Mouse (Mus musculus): ENCODE measurements around the gene Ier2. TPM values are rescaled to one million over a fixed set of nuclear protein-coding genes. Genes with fewer than 3 reads are reported as not detected.

Gene Ier2
- polyA plus RNA-seq, 1 experiment from 2014 or later: 72.4 TPM

DNA sequence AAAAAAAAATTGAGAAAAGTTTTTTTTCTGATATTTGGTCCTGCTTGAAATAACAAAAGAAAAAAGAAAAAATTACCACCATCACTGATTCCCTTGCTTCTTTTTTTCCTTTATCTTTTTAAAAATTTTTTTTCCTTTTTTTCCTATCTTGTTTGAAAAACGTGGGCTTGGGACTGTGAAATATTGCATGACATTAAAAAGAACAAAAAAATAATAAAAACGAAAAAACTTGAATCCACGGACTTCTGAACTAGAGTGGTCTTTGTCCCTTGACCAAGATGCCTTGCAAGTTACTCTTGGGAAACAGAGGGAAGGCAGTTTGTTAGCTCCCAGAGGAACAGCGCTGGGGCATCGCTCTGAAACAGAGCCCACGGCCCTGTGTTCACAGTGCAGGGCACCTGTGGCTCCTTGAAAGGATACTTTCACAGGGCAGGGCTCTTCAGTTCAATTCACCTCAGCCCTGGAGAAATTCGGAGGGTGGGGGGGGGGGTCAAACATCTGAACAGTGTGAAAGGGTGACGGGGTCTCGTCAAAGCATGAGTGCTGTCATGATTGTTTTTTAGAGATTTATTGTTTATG lies 22.6 kb downstream of the Ier2 start:
- Histone ChIP-seq H3K9ac (no peak overlapping the region), H3K4me2 (replicated peaks) (peak overlapping the region; percentile 56), H3K4me3 (peak overlapping the region; percentile 53; the same call in 1 of the 2 replicates), H3K27me3 (replicated peaks) (no peaks in the 10 kb centered on the region), H3K36me3 (no peaks in the 10 kb centered on the region), H3K27ac (no peak overlapping the region), H3K4me1 (peaks cover 23% of the 10 kb centered on the region), H3K9me3 (no peaks in the 10 kb centered on the region)
- 33% methylated on average over 9 of the region's 9 CpGs for WGBS
- ATAC-seq (ENCODE audit: low FRiP score, low read depth): no peak

DNA sequence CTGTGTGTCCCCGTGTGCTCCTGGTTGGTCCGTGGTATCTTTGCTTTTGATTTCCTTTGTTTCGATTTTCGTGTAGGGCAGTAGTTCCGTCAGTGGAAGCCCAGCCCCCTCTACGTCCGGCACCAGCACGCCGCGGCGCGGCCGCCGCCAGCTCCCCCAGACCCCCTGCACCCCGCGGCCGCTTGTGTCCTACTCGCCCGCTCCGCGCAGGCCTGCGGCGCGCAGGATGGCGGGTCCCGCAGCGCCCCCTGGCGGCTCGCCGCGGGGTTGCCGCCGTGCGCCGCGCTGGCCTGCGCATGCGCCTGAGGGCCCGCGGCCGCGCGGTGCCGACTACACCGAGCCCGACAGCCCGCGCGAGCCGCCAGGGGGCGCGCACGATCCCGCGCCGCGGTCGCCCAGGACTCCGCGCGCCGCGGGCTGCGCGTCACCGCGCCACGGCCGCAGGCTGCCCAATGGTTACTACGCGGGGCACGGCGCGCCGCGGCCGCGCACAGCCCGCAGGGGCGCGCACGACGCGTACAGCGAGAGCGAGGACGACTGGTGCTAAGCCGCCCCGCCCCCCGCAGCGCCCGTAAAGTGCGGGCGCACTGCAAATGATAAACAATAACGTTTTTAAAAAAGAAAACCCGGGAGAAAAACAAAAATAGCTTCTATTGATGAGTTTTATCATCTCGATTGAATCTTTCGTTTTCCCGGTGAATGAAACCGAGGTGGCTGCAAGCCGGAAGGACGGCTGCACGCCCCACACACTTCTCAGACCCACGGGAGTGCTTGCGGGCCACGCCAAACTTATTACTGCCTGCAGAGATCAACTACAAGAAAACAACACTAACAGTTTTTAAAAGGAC lies 23.3 kb downstream of the Ier2 start:
- under 1% methylated on average over 106 of the region's 106 CpGs for WGBS
- Histone ChIP-seq H3K4me1 (peaks cover 29% of the 10 kb centered on the region), H3K27ac (peak overlapping the region; percentile 80), H3K4me2 (replicated peaks) (peak overlapping the region; percentile 90), H3K27me3 (replicated peaks) (no peaks in the 10 kb centered on the region), H3K36me3 (no peaks in the 10 kb centered on the region), H3K9ac (peak overlapping the region; percentile 77), H3K4me3 (peak overlapping the region; percentile 53), H3K9me3 (no peaks in the 10 kb centered on the region)
- ATAC-seq (ENCODE audit: low FRiP score, low read depth): peak; percentile 92

DNA sequence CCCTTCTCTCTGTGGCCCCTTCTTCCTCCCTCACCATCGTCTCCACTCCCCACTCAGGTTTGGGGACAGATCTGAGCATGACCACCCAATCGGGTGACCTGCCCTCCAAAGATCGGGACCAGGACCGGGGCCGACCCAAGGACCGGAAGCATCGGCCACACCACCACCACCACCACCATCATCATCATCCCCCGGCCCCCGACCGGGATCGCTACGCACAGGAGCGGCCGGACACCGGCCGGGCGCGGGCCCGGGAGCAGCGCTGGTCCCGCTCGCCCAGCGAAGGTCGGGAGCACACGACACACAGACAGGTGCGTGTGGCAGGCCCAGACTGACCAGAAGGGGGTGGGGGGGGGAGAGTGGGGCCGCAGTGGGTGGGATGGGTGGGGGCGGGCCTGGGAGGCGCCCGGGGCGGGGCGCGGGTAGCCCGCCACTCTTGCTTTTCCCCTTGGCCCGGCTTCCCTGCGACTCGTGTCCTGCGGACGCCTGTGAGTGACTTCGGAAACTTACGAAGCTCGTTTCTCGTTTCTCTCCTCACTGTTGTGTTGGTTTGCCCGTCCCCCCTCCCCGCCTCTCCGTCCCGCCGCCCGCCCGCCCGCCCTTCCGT lies 24.0 kb downstream of the Ier2 start:
- peak overlapping the region; percentile 53 for H3K4me3 ChIP-seq
- H3K4me1 ChIP-seq: peaks cover 29% of the 10 kb centered on the region
- peak overlapping the region; percentile 80 for H3K27ac ChIP-seq
- H3K9ac ChIP-seq: peak overlapping the region; percentile 77
- peaks cover 1% of the 10 kb centered on the region for H3K36me3 ChIP-seq
- 1% methylated on average over 46 of the region's 52 CpGs for WGBS
- no peaks in the 10 kb centered on the region for H3K9me3 ChIP-seq
- H3K27me3 ChIP-seq (replicated peaks): no peaks in the 10 kb centered on the region
- peak overlapping the region; percentile 90 for H3K4me2 ChIP-seq (replicated peaks)
- peak; percentile 27 for ATAC-seq (ENCODE audit: low FRiP score, low read depth)

DNA sequence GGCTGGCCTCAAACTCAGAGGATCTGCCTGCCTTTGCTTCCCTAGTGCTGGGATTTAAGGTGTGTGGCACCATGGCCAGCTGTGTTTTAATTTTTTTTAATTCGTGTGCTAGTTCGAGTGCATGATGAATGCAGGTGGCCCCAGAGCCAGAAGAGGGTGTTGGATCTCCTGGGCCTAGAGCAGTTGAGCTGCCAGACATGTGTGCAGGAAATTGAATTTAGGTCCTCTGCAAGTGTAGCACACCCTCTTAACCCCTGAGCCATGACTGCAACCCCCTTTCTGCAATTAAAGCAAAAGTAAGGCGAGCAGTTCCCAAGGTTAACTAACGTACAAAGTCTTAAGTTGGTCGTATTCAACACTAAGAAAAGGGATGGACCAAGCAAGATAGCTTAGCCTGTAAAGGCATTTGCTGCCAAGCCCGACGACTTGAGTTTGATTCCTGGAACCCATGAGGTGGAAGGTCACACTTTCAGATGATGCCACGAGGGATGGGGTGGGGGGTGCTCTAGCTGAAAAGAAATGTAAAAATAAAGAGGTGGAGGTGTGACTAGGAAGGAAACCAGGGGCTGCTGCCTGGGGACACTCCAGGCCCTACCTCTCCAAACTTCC lies 24.6 kb downstream of the Ier2 start:
- H3K4me3 ChIP-seq: peak overlapping the region; percentile 53
- peaks cover 7% of the 10 kb centered on the region for H3K36me3 ChIP-seq
- H3K9ac ChIP-seq: peak overlapping the region; percentile 77
- H3K27me3 ChIP-seq (replicated peaks): no peaks in the 10 kb centered on the region
- peaks cover 29% of the 10 kb centered on the region for H3K4me1 ChIP-seq
- 0 out of 2 replicates have a peak overlapping the region, but pooled peaks have one; percentile 80 for H3K27ac ChIP-seq
- H3K9me3 ChIP-seq: no peaks in the 10 kb centered on the region
- peak overlapping the region; percentile 90 for H3K4me2 ChIP-seq (replicated peaks)
- ATAC-seq (ENCODE audit: low FRiP score, low read depth): no peak
- WGBS: 41% methylated on average over 8 of the region's 8 CpGs

DNA sequence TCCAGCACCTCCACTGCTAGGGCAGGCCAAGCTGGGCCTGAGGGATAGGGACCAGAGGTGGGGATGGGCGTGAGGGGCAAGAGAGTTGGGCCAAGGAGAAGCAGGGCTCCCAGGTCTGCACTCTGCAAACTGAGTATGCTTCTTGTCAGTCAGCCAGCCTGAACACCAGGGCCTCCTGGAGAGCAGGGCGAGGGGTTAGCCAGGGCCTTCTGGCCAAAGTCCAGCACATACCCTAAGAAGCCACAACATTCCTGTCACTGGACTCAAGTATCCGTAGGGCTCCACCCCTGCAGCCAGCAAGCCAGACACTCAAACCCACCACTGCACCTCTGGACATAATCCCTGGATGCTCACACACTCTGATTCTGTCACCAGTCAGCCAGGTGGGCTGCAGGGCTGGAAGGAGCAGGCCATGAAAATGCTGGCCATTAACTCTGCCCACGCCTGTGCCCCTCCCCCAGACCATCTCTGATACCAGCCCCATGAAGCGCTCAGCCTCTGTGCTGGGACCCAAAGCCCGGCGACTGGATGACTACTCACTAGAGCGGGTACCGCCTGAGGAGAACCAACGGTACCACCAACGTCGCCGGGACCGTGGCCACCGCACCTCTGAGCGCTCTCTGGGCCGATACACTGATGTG lies 26.5 kb downstream of the Ier2 start:
- no peak overlapping the region for H3K27ac ChIP-seq
- no peak for ATAC-seq (ENCODE audit: low FRiP score, low read depth)
- WGBS: 87% methylated on average over 17 of the region's 17 CpGs

DNA sequence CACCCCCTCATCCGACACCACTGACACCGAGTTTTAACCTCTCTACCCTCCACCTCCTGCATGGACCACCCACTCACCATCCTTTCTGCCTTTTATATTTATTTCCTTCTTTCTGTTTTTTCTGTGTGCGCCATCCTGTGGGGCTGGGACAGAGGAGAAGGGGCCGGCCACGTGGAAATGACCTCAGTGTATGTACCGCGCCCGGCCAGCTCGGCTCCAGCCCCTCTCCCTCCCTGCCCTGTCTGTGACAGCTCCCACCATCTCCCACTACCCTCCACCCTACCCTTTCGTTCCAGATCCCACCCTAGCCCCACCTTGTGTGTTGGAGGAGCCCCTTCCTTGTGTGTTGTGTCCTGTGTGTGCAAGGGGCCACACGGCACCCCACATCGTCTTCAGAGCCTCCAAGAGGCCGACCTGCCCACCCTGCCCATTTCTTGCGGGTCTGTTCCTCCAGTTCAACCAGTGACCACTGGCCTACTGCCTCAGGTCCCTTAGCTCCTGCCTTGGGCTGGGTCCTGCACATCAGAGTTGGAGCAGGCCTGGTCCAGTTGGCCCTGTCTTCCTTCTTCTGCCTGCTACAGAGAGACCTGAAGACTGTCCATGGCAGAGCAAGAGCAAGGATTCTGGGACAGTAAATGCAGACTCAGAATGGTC lies 27.1 kb downstream of the Ier2 start:
- 62% methylated on average over 13 of the region's 14 CpGs for WGBS
- H3K4me1 ChIP-seq: peaks cover 29% of the 10 kb centered on the region
- no peaks in the 10 kb centered on the region for H3K27me3 ChIP-seq (replicated peaks)
- H3K4me3 ChIP-seq: no peak overlapping the region; the same call in 1 of the 2 replicates
- peaks cover 9% of the 10 kb centered on the region for H3K36me3 ChIP-seq
- H3K27ac ChIP-seq: peak overlapping the region; percentile 72
- ATAC-seq (ENCODE audit: low FRiP score, low read depth): no peak
- peak overlapping the region; percentile 18; the same call in 1 of the 2 replicates for H3K4me2 ChIP-seq (replicated peaks)
- no peaks in the 10 kb centered on the region for H3K9me3 ChIP-seq
- H3K9ac ChIP-seq: 0 out of 2 replicates have a peak overlapping the region, but pooled peaks have one; percentile 50

More for the DNA sequence above, 26.5 kb downstream of the Ier2 start:
- no peaks in the 10 kb centered on the region for H3K9me3 ChIP-seq
- no peak overlapping the region for H3K4me2 ChIP-seq (replicated peaks)
- peaks cover 29% of the 10 kb centered on the region for H3K4me1 ChIP-seq
- H3K27me3 ChIP-seq (replicated peaks): no peaks in the 10 kb centered on the region
- H3K4me3 ChIP-seq: no peak overlapping the region
- 0 out of 2 replicates have a peak overlapping the region, but pooled peaks have one; percentile 8 for H3K9ac ChIP-seq
- peaks cover 9% of the 10 kb centered on the region for H3K36me3 ChIP-seq

DNA sequence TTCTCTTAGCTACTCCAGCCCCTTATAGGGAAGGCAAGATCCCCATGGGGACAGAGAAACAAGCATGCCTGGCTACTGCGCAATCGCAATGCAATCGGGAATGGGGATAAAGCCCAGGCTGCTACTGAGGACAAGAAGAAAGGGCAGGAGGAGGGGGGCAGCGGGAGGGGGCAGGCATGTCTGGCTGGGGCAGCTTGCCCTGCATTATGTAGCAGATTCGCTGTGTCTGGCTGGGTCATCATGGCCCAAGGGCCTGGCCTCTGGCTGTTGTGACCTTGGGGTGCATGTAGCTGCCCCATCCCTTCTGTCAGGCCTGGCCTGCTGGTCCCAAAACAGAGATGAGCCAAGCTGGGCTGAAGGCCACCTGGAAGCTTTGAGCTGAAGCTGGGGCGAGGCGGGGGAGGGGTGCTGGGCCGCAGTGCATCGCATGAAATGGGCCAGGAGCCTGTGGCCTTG lies 27.8 kb downstream of the Ier2 start:
- Histone ChIP-seq H3K27ac (peak overlapping the region; percentile 72), H3K4me1 (peaks cover 29% of the 10 kb centered on the region), H3K4me2 (replicated peaks) (peak overlapping the region; percentile 18; the same call in 1 of the 2 replicates), H3K4me3 (no peak overlapping the region), H3K27me3 (replicated peaks) (no peaks in the 10 kb centered on the region), H3K36me3 (peaks cover 14% of the 10 kb centered on the region), H3K9me3 (no peaks in the 10 kb centered on the region), H3K9ac (peak overlapping the region; percentile 50)
- no peak for ATAC-seq (ENCODE audit: low FRiP score, low read depth)
- WGBS: 37% methylated on average over 9 of the region's 9 CpGs

DNA sequence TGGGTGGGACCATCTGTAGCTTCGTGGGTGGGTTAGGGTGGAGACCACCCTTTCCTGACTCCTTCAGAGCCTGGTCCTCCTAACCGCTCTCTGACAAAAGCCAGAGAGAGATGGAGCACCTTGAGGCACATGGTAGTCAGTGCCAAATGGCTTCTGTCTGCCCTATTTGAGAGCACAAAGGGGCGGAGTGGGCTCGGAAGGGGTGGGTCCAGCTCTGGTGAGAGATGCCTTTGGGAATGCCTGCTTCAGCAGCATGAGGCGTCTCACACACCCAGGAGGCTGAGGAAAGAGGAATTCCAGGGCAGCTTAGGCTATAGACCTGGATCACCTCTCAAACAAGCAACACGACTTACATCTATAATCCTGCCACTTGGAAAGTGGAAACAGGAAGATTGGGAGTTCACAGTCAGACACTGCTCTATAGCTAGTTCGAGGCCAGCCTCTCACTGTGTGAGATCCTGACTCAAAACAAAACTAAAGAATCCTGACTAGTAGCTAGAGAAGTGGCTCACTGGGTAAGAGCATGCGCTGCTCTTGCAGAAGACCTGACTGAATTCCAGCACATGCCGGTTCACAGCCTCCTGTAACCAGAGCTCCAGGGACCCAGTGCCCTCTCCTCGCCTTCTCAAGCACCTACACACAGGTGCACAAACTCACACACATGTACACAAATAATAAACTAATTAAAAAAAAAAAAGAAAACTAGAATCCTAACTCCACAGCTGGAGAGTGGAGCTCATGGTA lies 28.6 kb downstream of the Ier2 start:
- peaks cover 29% of the 10 kb centered on the region for H3K4me1 ChIP-seq

DNA sequence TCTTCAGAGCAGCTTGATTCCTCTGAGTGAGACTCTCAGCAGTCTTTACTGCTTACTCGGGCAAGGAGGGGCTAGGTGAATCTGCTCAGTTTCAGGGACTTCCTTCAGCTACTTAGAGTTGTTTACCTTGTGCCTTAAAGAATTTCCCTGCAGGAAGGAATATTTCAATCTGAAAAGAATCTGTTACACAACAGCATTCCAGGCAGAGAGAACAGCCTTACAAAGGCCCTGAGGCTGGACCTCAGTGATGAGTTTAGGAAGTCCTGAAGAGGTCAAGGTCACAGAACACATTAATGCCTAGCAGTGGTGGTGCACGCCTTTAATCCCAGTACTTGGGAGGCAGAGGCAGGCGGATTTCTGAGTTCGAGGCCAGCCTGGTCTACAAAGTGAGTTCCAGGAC lies 30.8 kb downstream of the Ier2 start:
- WGBS: 90% methylated on average over 4 of the region's 4 CpGs
- peaks cover 21% of the 10 kb centered on the region for H3K4me1 ChIP-seq
- no peak overlapping the region for H3K27ac ChIP-seq
- H3K9ac ChIP-seq: no peak overlapping the region
- no peaks in the 10 kb centered on the region for H3K27me3 ChIP-seq (replicated peaks)
- no peak overlapping the region for H3K4me2 ChIP-seq (replicated peaks)
- no peak for ATAC-seq (ENCODE audit: low FRiP score, low read depth)
- H3K36me3 ChIP-seq: peaks cover 20% of the 10 kb centered on the region
- H3K4me3 ChIP-seq: no peak overlapping the region
- no peaks in the 10 kb centered on the region for H3K9me3 ChIP-seq

More for the DNA sequence above, 28.6 kb downstream of the Ier2 start:
- Histone ChIP-seq H3K4me2 (replicated peaks) (no peak overlapping the region), H3K36me3 (peaks cover 20% of the 10 kb centered on the region), H3K27ac (0 out of 2 replicates have a peak overlapping the region, but pooled peaks have one; percentile 4), H3K27me3 (replicated peaks) (no peaks in the 10 kb centered on the region), H3K9me3 (no peaks in the 10 kb centered on the region), H3K4me3 (no peak overlapping the region), H3K9ac (no peak overlapping the region)
- WGBS: 47% methylated on average over 10 of the region's 10 CpGs
- ATAC-seq (ENCODE audit: low FRiP score, low read depth): no peak

DNA sequence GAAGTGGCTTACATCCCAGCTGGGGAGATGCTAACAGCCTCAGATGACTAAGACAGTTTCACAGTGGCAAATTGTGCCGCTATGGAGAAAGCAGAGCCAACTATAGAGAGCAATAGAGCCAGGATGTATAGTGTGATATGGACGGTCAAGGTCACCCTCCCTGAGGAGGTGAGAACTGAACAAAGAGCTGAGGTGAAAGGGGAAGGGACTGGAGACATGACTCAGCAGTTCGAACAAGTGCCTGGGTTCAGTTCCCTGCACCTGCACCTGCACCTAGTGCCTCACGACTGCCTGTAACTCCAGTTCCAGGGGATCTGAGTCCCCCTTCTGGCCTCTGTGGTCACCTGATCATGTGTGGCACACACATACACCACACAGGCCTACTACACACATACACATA lies 32.5 kb downstream of the Ier2 start:
- ATAC-seq (ENCODE audit: low FRiP score, low read depth): no peak
- H3K4me3 ChIP-seq: no peak overlapping the region

More for the DNA sequence above, 32.5 kb downstream of the Ier2 start:
- no peak overlapping the region for H3K4me2 ChIP-seq (replicated peaks)
- no peak overlapping the region for H3K27ac ChIP-seq
- peaks cover 20% of the 10 kb centered on the region for H3K36me3 ChIP-seq
- H3K27me3 ChIP-seq (replicated peaks): no peaks in the 10 kb centered on the region
- H3K4me1 ChIP-seq: peaks cover 7% of the 10 kb centered on the region
- no peak overlapping the region for H3K9ac ChIP-seq
- 75% methylated on average over 4 of the region's 4 CpGs for WGBS
- no peaks in the 10 kb centered on the region for H3K9me3 ChIP-seq

All from neural tube, embryonic 12.5 days (tissue).